Mouse (Mus musculus) retina, embryonic 14.5 days (tissue): ENCODE results near the gene Mst1r.
A peak's percentile ranks its signal among the peaks of the same experiment; 100 is the strongest.

Experiments
- DNase-seq: peaks from one replicate; pipeline ENCODE4 v3.0.0-alpha.2; 2015; ENCODE audit warnings: low spot score

Gene Mst1r

DNA sequence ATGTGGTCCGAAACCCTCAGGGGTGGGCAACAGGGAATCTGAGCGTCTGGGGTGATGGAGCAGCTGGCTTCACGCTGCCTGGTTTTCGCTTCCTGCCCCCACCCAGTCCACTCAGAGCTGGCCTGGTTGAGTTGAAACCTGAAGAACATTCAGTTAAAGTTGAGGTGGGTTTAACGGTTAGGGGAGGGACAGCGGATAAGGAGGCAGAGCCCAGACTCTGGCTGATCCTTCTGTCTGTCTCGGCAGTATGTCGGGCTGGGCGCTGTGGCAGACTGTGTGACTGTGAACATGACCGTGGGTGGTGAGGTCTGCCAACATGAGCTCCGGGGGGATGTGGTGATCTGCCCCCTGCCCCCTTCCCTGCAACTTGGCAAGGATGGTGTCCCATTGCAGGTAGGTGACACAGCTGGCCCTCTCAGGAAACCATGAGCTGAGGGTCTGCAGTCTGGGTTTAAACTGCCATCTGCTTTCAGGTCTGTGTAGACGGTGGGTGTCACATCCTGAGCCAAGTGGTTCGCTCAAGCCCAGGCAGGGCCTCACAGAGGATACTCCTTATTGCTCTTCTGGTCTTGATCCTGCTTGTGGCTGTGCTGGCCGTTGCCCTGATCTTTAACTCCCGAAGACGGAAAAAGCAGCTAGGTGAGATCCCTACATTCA lies 8.2 kb downstream of the Mst1r start:
- DNase-seq: no peak

DNA sequence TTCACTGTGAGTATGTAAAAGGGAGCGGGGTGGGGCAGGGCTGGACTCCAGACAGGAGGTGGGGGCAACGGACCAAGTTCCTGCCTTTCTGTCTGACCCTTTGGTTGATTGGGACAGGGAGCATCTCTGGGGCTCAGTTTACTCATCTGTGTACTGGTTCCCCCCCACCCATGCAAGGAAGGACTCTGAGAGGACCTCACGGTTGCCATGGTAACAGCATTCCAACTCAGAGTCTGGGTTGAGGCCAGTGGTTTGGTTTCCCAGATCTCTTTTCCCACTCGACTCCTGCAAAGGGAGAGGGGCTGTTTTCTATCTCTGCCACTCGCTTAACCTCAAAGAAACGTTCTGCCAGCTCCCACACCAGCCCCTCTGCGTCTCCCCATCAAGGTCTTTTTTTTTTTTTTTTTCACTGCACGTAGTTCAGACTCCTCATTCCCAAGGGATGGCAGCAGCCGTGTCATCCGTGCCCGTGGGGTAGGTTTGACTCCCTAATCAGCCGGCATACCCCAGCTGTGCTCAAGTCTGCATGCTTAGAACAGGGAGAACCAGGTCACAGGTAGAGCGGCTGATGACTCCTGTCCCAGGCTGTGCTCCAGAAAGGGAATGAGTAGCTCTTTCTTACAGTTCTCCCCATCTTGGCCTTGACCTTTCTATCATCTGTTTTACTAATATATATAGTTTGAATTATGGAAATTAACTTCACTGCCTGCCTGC lies 11.4 kb downstream of the Mst1r start:
- DNase-seq: peak; percentile 70

DNA sequence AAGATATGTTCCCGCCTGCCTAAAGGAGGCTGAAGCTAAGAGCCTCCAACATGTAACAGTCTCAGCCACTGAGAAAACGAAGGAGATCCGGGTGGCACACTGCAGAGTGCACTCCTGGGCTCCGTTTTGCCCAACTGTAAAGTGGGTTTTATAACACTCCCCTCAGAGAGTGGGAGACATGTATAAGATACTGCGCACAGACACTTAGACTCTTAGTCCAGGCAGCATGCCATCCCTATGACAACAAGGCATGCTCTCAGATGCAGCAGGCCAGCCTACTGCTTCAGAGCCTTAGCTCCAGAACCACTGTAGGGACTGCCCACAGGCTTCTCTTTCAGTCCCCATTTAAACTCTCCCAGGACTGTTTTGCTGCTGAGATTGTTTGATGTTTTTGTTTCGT lies 12.2 kb downstream of the Mst1r start:
- no peak for DNase-seq

DNA sequence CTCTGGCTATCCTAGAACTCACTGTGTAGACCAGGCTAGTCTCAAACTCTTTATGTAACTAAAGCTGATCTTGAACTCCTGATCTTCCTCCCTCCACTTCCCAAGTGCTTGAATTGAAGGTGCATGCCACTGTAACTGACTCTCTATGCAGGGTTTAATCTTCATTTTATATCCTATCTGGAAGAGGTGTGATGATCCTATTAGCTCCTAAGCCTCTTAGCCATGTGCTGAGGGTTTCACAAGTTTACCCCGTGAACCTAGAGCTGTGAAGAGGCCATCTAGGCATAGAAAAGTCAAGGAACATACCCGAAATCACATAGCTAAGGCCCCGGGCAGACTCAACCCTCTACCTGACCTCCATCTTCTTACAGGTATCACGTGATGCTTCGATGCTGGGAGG lies 12.8 kb downstream of the Mst1r start:
- no peak for DNase-seq

GRCm38 (mm10) chr9:107923021-107923420 lies 16.3 kb downstream of the Mst1r start:
- peak; percentile 63 for DNase-seq

DNA sequence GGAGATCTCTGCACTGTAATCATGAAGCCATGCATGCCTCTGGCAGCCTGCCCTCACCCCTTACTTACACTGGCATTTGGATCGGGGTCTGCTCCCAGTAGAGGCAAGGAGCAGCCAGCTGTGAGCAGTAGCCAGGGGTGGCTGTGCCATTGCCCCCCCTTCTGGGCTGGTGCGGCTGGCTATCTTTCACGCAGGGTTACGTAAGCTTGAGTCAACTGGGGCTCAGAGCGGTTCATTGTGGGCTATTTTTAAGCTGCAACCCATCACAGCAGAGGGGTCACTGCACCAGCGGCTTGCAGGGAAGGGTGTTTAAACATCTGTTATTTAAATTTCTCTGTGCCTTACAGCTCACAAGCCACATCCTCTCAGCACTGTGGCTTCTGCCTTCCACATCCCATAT lies 17.3 kb downstream of the Mst1r start:
- DNase-seq: no peak

DNA sequence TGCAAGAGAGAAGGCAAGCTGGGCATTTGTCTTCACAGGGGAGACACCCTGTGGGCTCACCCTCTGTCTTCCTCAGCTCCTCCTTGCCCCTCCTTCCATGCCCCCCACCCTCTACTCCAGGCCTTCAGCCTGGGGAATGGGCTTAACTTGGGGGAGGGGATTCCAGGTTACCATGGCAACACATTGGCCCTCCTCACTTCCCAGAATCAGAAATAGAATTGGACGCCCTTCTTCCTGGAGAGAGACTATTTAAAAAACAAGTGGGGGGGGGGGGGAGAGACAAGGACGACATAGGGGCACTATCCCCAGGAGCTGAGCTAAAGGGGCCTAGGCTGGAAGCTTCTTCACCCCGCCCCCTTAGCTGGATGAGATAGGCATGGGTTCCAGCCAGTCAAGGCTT lies 18.6 kb downstream of the Mst1r start:
- DNase-seq: no peak

GRCm38 (mm10) chr9:107926920-107927420 lies 20.3 kb downstream of the Mst1r start:
- DNase-seq: no peak

DNA sequence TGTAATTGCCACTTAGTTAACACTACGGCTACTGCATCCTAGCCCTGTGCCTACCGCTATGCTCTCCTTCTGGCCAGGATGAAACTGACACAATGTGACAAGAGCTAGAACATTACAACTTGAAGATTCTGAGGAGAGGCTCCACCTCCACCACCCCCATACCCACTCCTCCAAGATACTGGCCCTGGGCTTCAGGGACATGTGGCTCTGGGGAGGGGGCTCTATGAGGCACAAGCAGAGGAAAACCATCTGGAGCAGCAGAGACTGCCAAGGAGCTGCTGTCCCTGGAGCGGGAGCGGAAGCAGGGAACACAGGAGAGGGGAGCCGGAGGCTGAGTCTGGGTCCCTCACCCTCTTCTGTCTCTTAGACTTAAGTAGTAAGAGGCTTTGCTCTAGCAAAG lies 21.1 kb downstream of the Mst1r start:
- no peak for DNase-seq

DNA sequence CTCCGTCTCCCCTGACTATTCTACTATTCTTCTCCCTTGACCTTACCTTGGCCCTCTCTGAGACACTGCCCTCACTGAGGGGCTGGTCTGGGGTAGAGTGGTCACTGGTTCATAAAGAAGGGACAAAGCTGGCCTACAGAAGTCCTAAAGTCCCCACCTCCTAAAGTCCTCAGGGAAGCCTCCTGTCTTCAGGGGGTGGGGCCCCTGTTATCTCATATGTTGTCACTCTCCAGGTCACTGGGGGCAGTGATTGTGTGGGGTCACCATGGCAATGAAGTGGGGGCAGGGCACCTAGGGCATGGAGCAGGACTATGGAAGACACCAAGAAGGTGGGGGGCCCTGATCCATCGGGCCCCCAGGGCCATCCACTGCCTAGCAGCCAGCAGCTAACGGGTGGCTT lies 21.5 kb downstream of the Mst1r start, which contains the start of gene Actl11:
Gene Actl11, plus strand, starts transcription at position 301 of the 400 bp plus-strand sequence.
- DNase-seq: no peak

GRCm38 (mm10) chr9:107932221-107932620 lies 25.5 kb downstream of the Mst1r start:
- DNase-seq: no peak

GRCm38 (mm10) chr9:107934146-107934545 lies 27.5 kb downstream of the Mst1r start:
- DNase-seq: peak; percentile 34

DNA sequence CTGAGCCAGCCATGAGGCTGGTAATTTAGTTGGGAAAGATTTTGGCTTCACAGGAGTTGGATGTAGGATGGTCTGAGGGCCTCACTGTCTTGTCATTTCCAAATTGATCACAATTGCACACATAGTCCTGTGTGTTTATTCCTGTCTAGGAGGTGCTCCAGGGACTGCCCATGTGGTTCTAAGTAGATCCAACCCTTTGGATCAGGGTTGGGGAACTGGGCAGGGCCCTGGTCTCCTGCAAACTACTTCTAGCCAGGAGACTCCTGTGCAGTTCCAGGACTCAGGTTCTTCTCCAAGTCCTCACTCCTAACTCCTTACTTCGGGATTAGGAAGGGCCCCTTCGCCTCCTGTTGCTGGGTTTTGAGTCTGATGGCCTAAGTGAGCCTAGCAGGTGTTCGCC lies 28.7 kb downstream of the Mst1r start, which contains the start of gene Camkv:
Gene Camkv, plus strand, starts transcription at position 301 of the 400 bp plus-strand sequence.
- no peak for DNase-seq

DNA sequence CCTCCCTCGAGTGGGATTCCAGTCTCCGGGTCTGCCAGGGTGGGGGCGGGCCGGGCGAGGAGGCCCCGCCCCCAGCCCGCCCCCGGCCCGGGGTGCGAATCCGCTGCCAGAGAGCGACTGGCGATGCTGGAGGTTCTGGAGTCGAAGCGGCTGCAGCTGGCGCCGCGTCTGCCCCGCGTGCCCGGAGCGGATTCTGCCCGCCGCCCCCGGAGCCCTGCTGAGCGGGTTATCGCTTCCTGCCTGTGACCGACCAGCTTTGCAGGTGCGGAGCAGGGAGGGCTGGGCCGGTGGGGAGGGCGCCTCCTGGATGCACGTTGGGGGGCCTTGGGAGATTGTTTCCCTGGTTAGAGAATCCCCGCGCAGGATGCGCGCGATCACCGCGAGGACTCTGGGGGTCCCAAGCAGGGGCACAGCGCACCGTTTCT lies 29.1 kb downstream of the Mst1r start:
- DNase-seq: peak; percentile 49

DNA sequence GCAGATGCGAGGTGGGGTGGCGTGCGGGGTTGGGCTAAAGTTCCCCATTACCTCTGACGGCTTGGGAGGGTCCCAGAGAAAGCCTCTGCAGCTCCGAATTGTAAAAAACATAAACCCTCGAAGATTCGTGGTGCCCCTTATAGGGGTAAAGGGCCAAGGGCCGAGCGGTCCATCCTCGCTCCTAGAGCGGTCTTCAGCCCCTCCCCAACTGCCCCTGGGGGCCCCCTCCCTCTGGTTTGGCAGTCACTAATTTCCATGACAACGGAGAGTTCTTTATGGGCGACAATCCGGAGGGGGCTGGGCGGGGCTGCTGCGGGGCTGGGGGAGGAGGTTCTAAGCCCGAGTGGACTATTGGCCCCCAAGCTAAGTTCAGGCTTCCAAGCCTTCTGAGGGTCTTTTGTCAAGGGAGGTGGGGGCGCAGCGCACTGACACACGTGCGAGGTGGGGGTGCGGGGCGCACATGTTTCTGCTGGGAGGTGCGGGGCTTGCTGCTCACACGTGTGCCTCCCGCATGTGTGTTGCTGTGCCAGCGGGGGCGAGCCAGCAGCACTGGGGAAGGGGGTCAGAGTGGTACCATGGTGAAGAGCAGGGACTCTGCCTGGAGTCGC lies 29.6 kb downstream of the Mst1r start:
- peak; percentile 34 for DNase-seq

DNA sequence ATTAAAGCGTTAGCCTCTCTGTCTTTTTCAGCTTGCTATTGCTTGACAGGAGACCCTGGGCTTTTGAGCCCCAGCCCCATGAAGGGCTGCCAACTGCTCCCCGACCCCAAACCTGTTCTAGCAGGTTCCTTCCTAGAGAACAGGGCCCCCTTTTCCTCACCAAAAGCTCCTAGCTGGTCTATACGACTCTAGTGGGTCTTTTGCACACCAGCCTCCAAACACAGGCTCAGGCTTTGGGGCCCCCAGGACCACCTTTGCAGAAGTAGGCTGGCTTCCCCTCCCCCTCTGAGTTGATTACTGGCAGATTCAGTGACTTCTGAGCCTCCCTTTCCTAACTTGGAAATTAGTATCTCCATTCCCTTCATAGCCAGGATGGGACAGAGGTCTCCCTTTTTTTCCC lies 30.2 kb downstream of the Mst1r start:
- no peak for DNase-seq

DNA sequence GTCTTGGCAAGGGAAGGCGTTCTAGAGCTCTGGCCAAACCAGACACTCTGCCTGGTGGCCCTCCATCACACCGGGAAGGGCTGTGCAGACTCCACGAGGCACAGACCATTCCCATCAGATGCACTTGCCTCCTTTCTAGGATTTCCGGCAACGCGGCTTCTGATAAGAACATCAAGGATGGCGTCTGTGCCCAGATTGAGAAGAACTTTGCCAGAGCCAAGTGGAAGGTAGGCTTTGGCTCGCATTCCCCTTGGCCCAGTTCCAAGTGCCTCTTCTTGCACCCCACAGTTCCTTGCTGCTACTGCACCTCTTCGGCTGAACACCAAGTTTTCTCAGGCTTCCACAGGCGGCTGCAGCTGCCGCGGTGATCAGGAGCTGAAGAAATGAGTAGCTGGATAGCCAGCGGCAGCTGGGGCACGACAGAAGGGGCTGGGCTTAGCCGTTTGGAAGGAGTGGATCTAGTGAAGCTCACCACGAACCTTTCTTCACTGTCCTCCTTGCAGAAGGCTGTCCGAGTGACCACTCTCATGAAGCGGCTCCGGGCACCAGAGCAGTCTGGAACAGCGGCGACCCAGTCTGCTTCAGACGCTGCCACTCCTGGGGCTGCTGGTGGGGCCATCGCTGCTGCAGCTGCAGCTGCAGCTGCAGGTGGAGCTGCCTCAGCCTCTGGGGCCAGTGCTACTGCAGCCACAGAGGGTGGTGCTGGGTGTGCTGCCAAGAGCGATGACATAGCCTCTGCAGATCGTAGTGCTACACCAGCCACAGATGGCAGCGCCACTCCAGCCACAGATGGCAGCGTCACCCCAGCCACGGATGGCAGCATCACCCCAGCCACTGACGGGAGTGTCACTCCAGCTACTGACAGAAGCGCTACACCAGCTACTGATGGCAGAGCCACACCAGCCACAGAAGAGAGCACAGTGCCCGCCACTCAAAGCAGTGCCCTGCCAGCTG lies 40.8 kb downstream of the Mst1r start:
- no peak for DNase-seq

GRCm38 (mm10) chr9:107949184-107949921 lies 42.7 kb downstream of the Mst1r start:
- no peak for DNase-seq

GRCm38 (mm10) chr9:107949922-107950235 lies 43.2 kb downstream of the Mst1r start, which contains the start of gene Traip:
TSS of gene Traip (plus strand) at chr9:107950136.
- no peak for DNase-seq

GRCm38 (mm10) chr9:107950460-107951355 lies 44.0 kb downstream of the Mst1r start:
- peak; percentile 98 for DNase-seq
